Mouse (Mus musculus) gastrocnemius, postnatal 36 days (tissue): ENCODE measurements at regions not wholly inside any gene's neighbourhood (a gene's known extent, or its start where the extent isn't known, plus 50 kb on each side); places are given as distances from the start of the nearest gene placed in this dataset.

Experiments
- DNase-seq, 2 experiments: peaks; one replicate each; pipeline ENCODE4 v3.0.0; 2022
- intact Hi-C: fragments of 180-260 bp; cut with DNase I; formaldehyde crosslinking; loops from one replicate; pipeline ENCODE4 v1.15.1; 2025

DNA sequence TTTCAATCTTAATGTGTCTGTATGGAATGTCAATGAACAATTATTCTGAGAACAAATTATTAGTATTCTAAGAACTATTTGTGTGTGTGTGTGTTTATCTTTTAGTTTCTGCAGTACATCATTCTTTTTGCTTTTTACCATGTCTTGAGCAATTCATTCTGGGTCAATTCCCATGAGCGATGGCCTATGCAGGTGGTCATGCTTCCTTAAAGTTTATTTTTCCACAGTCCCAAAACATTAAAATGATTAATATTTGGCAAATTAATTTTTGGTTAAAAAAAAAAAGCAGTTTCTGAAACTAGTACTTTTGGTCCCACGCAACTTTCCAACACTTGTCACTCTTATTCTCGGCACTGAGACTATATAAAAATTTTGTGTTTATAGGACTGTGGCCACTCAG, 416.8 kb upstream of the Rgmb start:
- intact Hi-C loops: no loop called here
- peak in 1 of 2 experiments; percentile 11 for DNase-seq

DNA sequence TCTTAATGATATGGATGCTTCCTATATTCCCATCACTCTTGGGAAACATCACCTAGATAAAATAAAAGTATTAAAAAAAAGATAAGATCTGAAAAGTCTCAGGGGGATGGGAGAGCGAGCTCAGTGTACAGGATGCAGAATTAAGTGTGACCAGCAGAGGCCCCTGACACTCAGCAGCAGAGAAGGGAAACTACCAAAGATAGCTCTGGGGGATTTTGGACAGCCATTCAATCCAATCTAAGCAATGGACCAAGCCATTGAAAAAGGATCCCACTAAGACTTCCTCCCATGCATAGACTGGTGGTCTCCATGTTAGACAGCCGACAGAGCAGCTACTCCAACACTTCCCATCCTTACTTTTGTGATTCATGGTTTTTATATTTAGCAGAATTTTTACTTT, 390.4 kb upstream of the Rgmb start:
- intact Hi-C loops: no loop called here
- DNase-seq: no peak

DNA sequence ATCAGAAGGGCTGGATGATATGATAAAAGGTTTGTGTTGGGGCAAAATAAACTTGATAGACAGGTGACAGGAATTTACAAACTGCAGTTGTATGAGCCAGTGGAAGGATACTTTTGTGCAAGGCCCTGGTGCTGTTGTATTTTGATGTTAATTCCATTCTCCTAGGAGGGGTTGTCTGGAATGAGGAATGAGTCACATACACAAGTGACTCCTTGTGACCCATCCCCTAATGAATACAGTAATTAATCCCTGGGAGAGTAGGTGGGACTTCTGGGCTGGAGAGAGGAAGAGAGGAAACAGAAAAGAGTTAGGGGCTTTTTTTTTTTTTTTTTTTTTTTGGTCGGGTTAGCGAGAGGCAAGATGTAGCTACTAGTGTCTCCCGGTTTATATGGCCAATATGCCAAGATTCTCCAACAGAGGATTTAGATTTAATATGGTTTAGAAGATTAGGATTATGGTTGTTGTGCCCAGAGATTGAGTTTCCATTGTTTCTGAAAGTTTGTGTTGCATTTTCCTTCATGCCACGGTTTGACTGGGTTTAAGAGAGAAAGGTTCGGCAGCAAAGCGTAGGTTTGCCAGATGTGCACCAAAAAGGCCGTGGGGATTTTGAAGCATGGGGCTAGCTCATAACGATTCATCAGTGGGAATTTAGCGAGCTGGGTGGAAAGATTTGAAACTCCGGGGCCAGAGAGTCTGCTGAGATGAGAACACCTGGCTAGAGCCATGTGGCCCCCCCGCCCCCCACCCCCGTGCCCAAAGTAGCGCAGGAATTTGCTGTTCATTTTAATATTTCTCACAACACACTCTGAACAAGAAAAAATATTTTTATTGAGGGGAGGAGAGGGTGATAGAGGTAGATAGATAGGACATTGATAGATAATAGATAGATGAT, 389.1 kb upstream of the Rgmb start:
- intact Hi-C loops: no loop called here
- no peak for DNase-seq

DNA sequence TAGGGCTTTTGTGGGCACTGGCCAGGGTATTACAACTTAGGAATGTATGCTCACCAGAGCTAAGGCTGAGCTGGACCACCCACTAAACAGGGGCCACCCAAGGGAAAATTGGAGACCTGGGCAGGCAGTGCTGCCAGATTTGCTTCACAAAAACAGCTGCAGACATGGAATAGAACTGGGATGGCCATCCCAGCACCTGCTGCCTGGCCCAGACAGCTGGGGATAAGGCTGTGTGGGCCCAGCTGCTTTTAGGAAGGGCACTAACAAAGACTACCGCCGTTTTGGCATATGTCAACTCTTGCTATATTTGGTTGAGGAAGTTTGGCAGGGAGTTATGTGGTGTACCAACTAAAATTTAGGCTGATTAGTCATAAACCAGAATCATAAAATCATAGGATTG, 387.8 kb upstream of the Rgmb start:
- intact Hi-C loops: no loop called here
- no peak for DNase-seq

DNA sequence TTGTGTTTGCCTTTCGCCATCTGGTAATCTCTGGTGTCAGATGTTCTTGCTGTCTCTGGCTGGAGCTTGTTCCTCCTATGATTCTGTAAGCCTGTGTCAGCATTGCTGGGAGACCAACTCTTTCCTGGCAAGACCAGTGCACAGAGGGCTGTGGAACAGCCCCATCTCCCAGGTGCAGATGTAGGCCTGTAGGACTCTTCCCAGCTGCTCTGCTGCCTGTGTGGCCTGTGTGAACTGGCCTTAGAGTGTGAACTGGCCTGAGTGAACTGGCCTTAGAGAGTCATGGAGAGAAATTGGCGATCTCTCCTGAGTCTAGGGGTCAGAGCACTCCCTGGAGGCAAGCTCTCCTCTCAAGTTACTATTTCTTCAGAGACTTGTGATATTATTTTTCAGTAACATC, 386.0 kb upstream of the Rgmb start:
- DNase-seq: no peak
- intact Hi-C loops: no loop called here

DNA sequence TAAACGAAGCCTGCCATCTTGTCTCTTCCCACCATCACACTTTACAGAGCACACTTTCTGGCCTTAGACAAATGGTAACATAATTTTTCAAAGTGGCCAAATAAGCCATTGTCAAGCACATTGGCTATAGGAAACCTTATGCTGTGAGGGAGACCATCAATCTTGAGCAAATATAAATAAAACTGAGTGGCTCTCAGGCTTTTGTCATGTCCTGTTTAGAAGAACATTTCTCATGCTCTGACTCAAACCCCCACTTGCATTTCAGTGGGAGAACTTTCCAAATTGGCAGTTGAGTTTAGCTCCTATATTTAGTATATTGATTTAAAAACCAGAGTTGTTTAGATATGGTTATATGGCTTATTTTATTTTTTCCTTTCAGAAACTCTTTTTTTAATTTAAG, 362.8 kb upstream of the Rgmb start:
- no peak for DNase-seq
- intact Hi-C loops: loop anchor here (5.0 kb wide), 1 partner anchor 34 kb away; no protein-coding TSS in a partner anchor

DNA sequence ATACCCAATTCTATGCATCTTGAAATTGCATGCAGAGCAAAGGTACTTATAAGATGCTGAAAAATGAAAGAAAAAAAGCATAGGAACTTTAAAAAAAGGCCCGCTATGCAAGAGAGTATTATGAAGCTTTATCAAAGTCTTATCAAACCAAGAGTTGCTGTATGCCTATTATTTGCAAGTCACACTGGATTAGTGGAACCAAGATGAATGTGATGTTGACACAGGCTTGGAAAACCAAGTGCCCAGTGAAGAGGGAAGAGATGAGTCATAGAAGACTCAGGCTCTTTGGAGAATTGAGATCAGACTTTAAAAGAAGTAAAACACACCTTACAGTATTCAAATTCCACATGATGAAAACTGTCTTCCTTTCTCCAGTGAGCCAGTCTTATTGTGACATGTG, 350.0 kb upstream of the Rgmb start:
- DNase-seq: no peak
- intact Hi-C loops: no loop called here

DNA sequence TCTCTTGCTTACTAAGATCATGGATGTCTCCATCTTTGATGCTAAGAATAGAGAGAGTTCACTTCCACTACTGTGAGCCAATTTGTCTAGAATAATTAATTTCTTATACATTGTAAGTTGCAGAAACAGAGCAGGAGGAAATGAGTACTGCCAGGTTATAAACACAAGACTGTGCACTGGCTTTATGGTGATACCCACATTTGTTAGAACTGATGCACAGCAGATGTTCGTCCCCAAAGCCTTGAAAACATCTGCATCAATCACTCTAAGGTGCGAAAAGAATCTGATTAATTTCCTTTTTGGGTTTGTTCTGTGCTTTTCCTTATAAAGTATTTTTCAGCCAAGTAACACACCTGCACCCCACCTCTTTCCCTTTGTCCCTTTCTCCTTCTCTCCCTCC, 347.3 kb upstream of the Rgmb start:
- DNase-seq: no peak
- intact Hi-C loops: no loop called here

DNA sequence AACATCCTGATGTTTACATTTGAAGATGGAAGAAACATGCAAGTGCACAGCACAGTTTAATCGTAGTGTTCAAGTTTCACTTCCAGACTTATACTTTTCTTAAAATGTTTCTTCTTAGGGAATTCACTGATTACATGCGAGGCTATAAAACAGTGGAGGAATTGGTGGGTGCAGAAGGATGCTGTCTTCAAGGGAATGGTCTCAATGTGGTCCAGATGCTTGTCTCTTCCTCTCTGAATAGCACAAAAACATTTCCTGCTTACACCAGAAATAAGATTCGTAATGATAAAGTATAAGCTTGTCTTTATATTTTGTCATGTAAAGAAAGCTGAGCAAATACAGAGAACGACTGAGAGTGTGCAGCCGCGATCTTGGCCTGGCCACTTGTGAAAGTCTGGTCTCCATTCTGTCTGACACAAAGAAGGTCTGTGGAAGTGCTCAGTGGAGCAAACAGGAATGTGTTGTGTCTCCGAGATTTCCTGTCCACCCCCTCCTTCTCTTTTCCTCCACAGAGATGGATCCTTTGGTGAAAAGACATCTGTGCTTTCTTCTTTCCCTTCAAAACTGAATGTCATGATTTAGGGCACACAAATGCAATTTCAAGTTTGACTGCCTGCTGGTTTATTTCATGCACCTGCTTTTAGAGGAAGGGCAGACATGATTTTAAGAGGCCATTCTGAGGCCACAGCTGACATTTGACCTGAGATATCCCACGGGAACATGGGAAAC, 346.1 kb upstream of the Rgmb start:
- no peak for DNase-seq
- intact Hi-C loops: no loop called here

DNA sequence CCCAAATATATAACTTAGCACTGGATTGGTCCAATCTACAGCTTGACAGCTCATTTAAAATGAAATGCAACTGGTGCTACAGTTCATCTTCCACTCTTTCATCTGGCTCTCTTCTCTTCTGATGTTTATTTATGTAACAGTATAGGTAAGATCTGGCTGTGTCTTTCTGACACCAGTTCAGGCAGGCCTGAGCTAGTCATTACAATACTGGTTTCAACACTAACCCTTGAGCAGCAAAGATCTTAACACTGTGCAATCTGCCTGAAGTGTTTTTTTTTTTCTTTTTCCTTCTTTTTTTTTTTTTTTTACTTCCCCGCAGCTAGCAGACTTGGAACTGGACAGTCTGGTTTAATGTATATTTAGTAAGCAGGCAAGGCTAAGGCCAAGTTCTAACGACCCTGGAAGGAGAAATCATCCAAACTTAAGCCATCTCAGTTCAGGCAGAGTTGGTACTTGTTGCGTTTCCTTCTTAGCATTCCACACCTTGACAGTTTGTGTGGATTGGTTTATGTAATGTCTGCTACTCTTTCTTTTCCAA, 342.8 kb upstream of the Rgmb start:
- intact Hi-C loops: no loop called here

DNA sequence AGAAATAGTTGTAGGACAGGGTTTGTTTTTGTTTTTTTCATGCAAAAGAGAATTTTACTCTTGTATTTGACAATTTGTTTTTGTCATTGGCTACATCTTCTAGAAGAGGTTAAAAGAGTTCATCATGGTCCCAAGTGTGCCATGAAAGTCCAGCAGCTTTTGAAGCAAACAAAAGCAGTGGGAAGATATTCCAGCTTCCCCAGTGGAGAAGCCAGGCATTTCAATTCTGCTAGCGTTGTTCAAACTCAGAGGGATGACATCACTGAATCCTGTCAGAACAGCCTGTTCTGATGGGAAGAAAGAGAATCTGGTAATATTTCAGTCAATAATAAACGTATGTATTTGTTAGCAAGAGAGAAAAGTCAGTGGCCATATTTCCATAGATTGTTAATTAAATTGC, 335.9 kb upstream of the Rgmb start:
- intact Hi-C loops: no loop called here
- peak in 1 of 2 experiments; percentile 21 for DNase-seq

More for the DNA sequence above, 342.8 kb upstream of the Rgmb start:
- DNase-seq: no peak

DNA sequence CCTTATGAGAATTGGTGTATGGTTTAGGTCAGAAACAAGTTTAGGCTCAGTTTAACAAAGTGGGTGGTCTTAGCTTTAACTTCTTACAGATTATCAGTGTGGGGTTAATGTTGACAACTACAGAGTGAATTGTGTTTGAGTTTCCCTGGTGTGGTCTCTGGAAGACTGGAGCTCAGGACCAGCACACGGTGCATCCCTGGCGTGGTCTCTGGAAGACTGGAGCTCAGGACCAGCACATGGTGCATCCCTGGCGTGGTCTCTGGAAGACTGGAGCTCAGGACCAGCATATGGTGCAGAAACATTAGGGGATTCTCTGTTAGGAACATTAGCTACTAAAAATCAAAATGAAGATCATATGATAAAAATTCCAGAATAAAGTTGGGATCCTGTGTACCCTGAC, 327.3 kb upstream of the Rgmb start:
- DNase-seq: no peak
- intact Hi-C loops: no loop called here

DNA sequence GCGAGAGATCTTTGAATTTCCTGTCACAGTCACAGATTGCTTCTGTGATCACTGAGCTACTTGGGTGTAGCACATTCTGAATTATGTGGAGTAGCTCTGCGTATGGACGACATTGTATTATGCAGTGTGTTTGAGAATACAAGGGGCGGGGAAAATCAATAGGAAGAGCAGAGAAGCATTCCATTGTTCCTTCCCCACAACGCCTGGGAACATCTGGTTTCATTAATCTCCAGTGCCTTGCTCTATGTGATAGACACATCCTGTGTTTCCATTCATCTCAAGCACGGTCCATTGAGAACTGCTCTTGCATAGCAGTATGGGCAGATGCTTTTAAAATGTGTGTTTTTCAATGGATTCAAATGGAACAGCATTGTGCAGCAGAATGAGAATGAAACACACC, 326.9 kb upstream of the Rgmb start:
- intact Hi-C loops: no loop called here
- DNase-seq: no peak

DNA sequence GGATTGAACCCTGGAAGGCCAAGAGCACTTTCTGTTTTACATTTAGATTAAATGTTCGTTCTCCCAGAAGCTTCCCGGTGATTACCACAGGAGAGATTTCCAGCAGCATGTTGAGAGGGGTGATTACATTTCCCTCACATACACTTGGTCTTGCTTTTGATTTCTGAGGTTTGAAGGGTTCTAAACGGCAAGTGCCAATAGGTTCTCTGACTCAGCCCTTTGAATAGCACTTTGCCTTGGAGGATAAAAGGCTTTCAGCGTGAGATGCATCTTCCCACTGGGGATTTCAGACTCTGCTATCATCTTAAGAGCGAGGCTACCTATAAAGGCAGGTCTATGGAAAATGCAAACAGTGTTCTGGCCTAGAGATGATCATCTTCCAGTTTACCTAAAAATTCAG, 326.3 kb upstream of the Rgmb start:
- no peak for DNase-seq
- intact Hi-C loops: no loop called here

DNA sequence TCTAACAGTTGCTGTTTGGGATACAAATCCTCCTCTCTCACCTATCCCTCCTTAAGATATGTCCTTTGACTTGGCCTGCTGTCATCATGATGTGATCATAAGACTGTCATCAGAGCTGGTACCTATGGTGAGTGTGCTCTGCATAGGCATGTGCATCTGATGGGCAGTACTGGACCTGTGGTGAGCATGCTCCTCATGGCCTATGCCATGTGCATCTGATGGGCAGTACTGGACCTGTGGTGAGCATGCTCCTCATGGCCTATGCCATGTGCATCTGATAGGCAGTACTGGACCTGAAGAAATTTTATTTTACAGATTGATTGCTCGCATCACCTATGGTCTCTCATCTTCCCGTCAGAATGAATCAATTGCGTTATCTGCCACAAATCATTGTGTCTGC, 325.8 kb upstream of the Rgmb start:
- DNase-seq: no peak
- intact Hi-C loops: no loop called here

DNA sequence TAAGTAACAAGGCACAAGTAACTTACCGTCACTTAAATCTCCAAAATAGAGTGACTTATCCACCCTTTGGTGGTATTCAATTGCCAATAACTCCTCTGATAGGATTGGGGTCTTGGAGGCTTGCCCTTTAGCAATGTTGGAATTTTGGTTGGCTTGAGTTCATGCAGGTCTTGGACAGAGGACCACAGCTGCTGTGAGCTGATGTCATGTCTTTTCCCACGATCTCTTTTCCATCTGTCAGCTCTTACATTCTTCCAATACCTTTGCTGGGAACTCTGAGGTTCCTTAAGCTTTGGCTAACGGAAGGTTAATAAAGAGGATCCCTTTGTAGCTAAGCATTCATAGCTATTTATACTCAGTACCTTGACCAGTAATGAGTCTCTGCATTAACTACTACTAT, 324.7 kb upstream of the Rgmb start:
- DNase-seq: no peak
- intact Hi-C loops: no loop called here
